Mouse (Mus musculus): Measurements from ENCODE around the gene Grid1.

- TF ChIP-seq CTCF (IDR thresholded peaks at IDR 0.05; ENCODE audit: borderline replicate concordance, control insufficient read depth, extremely low read depth, insufficient read depth, low read length, poor library complexity), result no peak
- TF ChIP-seq POLR2A (IDR thresholded peaks at IDR 0.05; ENCODE audit: control insufficient read depth, extremely low read depth, insufficient read depth, low read length, poor library complexity), result no peak
Measured at GRCm38 (mm10) chr14:35519402-35519801, 699.5 kb downstream of the Grid1 start.
